Mouse (Mus musculus) kidney, embryonic 14.5 days (tissue): ENCODE measurements at regions not wholly inside any gene's neighbourhood (a gene's known extent, or its start where the extent isn't known, plus 50 kb on each side); places are given as distances from the start of the nearest gene placed in this dataset.

Experiments used
- ATAC-seq: fragments of 200-750 bp; cut with Nextera tagmentation; 2 replicates; pipeline ENCODE4 v1.8.0; 2017; ENCODE audit warnings: moderate number of reproducible peaks, mild to moderate bottlenecking, moderate TSS enrichment, moderate library complexity; ENCODE audit not compliant: low FRiP score, low TSS enrichment
- H3K27ac ChIP-seq: fragments of 300-500 bp; sonication (generic); 2 replicates; pipeline ENCODE4 v1.5.1; 2014; ENCODE audit warnings: low read depth, mild to moderate bottlenecking, low read length, moderate library complexity, mixed read lengths
- H3K27me3 ChIP-seq: fragments of 300-500 bp; sonication (generic); 2 replicates; pipeline ENCODE4 v1.6.1; 2014; ENCODE audit warnings: mild to moderate bottlenecking, low read length; ENCODE audit not compliant: control insufficient read depth, insufficient read depth
- H3K36me3 ChIP-seq: fragments of 300-500 bp; sonication (generic); 2 replicates; pipeline ENCODE4 v1.6.1; 2014; ENCODE audit warnings: low read length, mixed read lengths; ENCODE audit not compliant: control insufficient read depth, insufficient read depth
- H3K4me1 ChIP-seq: fragments of 300-500 bp; sonication (generic); 2 replicates; pipeline ENCODE4 v1.6.1; 2014; ENCODE audit warnings: low read length, mixed read lengths; ENCODE audit not compliant: control insufficient read depth, insufficient read depth
- H3K4me2 ChIP-seq: fragments of 300-500 bp; sonication (generic); replicated peaks from 2 replicates; pipeline ENCODE4 v1.6.1; 2014; ENCODE audit warnings: low read depth, mild to moderate bottlenecking, low read length
- H3K4me3 ChIP-seq: fragments of 300-500 bp; sonication (generic); 2 replicates; pipeline ENCODE4 v1.5.1; 2014; ENCODE audit warnings: mild to moderate bottlenecking, low read length
- H3K9ac ChIP-seq: fragments of 300-500 bp; sonication (generic); 2 replicates; pipeline ENCODE4 v1.6.1; 2014; ENCODE audit warnings: low read depth, mild to moderate bottlenecking, low read length, moderate library complexity
- H3K9me3 ChIP-seq: fragments of 300-500 bp; sonication (generic); 2 replicates; pipeline ENCODE4 v1.6.1; 2016; ENCODE audit warnings: low read length; ENCODE audit not compliant: control insufficient read depth
- WGBS: fragments of 180-500 bp; shearing (Covaris S2); extraction: QIAGEN DNeasy Blood & Tissue Kit; methylation state at CpG from one replicate; pipeline ENCODE4 v1.1.7; 2014; 5-methylcytosine and 5-hydroxymethylcytosine counted together

DNA sequence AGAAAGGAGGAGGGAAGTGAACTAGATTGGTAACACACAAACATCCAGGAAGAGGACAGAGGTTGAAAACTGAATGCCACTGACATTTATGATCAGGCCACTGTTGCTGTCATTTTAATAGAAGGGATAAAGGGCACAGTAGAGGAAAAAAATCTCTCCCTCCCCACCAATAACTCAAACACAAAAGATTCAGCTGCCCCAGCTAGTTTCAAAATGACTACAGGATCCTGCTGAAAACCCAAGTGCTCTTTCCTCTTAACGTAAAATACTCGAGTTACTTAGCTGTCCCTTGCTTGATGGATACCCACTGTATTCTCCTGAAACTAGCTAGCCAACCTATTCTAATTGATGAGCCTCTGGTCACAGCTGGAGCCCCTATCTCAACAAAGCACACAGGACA is 211.7 kb downstream of the Rps29 start:
- no peak overlapping the region for H3K9ac ChIP-seq
- no peaks in the 10 kb centered on the region for H3K4me1 ChIP-seq
- no peaks in the 10 kb centered on the region for H3K9me3 ChIP-seq
- H3K27ac ChIP-seq: no peak overlapping the region
- ATAC-seq: no peak
- H3K36me3 ChIP-seq: no peaks in the 10 kb centered on the region
- H3K4me2 ChIP-seq: no peak overlapping the region
- no peak overlapping the region for H3K4me3 ChIP-seq
- no peaks in the 10 kb centered on the region for H3K27me3 ChIP-seq
- WGBS: 44% methylated on average over 2 of the region's 2 CpGs

DNA sequence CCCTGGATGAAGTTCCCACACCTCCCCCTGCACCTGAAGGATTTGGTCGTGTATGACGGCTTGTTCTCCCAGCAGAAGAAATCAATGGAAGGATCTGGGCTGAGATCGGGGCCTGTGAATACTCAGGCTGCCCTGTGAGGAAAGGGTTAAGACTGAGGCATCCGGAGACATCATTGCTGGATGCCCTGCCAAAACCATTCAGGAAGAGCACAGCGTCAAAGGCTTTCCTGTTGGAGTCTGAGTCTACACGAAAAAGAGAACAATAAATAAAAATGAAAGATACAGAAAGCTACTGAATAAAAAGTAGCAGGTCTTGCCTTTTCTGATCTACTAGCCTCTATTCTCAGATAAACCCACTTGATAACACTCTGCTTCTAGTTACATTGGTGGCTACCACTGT is 248.4 kb downstream of the Rps29 start:
- ATAC-seq: no peak
- 37% methylated on average over 6 of the region's 6 CpGs for WGBS
- Histone ChIP-seq H3K4me2 (no peak overlapping the region), H3K9ac (no peak overlapping the region), H3K27ac (no peak overlapping the region), H3K36me3 (no peaks in the 10 kb centered on the region), H3K9me3 (no peaks in the 10 kb centered on the region), H3K4me1 (no peaks in the 10 kb centered on the region), H3K4me3 (no peak overlapping the region), H3K27me3 (no peaks in the 10 kb centered on the region)

DNA sequence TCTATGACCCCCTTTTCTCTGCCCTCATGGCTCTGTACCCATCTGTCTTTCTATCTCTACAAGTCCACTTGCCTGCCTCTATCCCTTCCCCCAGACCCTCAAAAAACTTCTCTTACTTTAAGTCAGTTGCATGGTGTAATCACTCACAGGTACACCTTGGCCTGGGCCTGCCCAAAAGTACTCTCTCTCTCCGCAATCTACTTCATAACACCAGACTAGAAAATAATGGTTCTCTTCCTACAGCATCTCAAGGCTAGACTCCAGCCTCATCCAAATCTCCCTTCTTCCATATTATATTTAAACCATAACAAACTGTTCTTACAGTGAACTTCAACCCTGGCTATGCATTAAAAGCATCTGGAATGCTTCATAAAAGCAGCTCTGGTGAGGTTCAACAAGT is 254.2 kb downstream of the Rps29 start:
- Histone ChIP-seq H3K9ac (no peak overlapping the region), H3K36me3 (no peaks in the 10 kb centered on the region), H3K4me2 (no peak overlapping the region), H3K9me3 (no peaks in the 10 kb centered on the region), H3K4me3 (no peak overlapping the region), H3K27me3 (no peaks in the 10 kb centered on the region), H3K27ac (no peak overlapping the region), H3K4me1 (no peaks in the 10 kb centered on the region)
- 94% methylated on average over 1 of the region's 1 CpGs for WGBS
- no peak for ATAC-seq

DNA sequence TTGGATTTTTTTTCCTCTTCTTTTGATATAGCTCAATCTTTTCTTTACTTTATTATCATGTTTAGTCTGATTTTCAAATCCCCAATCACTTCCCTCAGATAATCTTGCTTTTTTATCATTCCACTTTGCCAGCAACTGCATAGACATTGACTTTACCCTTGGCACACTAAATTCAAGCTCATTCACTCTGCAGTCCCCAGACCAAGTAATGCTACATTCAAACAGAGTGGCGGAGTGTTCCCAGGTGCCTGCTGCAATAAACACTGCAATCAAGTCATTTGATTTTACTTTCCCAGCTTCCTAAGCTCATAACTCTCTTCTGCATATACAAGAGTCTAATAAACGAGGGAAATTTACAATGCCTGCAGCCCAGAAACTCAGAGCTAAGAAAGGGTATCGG is 269.8 kb downstream of the Rps29 start:
- Histone ChIP-seq H3K36me3 (no peaks in the 10 kb centered on the region), H3K27ac (no peak overlapping the region), H3K9me3 (no peaks in the 10 kb centered on the region), H3K4me1 (no peaks in the 10 kb centered on the region), H3K4me3 (no peak overlapping the region), H3K27me3 (no peaks in the 10 kb centered on the region), H3K4me2 (no peak overlapping the region), H3K9ac (no peak overlapping the region)
- ATAC-seq: no peak
- 65% methylated on average over 3 of the region's 3 CpGs for WGBS

DNA sequence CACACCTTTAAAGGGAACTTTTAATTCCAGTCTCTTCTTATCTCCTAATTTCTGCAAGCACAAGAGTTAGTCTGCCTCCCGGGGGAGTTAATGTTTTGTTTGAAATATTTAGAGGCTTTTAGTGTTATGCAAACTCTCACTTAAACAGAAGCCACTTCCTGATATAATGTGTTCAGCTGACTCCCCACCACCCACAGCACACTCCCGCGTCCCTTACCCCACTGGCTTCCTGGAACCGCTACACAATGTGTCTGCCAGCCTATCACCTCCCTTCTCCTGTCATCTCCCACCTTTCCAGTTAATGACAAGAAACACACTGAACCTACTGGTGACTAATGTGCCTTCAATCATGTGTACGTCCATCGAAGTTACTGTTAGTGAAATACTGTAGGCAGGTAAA is 276.5 kb downstream of the Rps29 start:
- Histone ChIP-seq H3K9me3 (no peaks in the 10 kb centered on the region), H3K4me3 (no peak overlapping the region), H3K27ac (no peak overlapping the region), H3K27me3 (no peaks in the 10 kb centered on the region), H3K4me1 (no peaks in the 10 kb centered on the region), H3K36me3 (no peaks in the 10 kb centered on the region), H3K9ac (no peak overlapping the region), H3K4me2 (no peak overlapping the region)
- no peak for ATAC-seq
- WGBS: 67% methylated on average over 6 of the region's 6 CpGs

DNA sequence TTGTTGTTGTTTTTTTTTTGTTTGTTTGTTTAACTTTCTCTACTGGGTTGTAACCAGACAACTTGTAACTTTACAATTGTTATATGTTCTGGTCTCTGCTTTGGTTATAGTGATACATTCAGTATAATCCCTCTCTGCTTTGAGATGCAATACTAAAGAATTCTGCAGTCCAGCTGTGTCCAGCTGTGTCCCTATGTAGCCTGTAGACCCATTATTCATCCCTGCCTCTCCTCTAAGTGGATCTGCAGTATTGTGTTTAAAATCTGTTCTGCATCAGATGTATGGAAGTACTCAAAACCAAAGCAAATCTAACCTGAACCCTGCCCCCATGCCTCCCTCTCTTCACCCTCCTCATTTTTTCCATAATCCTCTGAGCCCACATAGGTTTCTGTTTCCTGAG is 279.6 kb downstream of the Rps29 start:
- Histone ChIP-seq H3K36me3 (no peaks in the 10 kb centered on the region), H3K4me1 (no peaks in the 10 kb centered on the region), H3K9me3 (no peaks in the 10 kb centered on the region), H3K27ac (no peak overlapping the region), H3K27me3 (no peaks in the 10 kb centered on the region), H3K4me3 (no peak overlapping the region), H3K9ac (no peak overlapping the region), H3K4me2 (no peak overlapping the region)
- ATAC-seq: no peak

DNA sequence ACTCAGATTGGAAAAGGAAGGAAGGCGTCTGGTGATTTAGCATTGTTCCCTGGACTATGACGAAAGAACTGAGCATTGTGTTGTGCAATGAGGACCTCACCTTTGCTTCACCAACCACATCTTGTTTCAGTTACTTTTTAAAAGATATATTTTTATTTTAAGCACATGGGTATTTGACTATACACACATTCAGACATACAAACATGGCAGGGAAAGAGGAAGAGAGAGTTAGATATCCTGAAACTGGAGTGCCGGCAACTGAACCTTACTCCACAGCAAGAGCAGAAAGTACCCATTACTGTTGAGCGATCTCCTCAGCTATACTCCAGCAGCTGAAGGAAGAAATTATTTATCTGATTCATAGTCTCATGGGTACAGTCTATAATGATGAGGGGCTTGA is 287.7 kb downstream of the Rps29 start:
- Histone ChIP-seq H3K27me3 (no peaks in the 10 kb centered on the region), H3K36me3 (no peaks in the 10 kb centered on the region), H3K9me3 (no peaks in the 10 kb centered on the region), H3K4me3 (no peak overlapping the region), H3K4me2 (no peak overlapping the region), H3K27ac (no peak overlapping the region), H3K9ac (no peak overlapping the region), H3K4me1 (no peaks in the 10 kb centered on the region)
- 93% methylated on average over 4 of the region's 4 CpGs for WGBS
- no peak for ATAC-seq

DNA sequence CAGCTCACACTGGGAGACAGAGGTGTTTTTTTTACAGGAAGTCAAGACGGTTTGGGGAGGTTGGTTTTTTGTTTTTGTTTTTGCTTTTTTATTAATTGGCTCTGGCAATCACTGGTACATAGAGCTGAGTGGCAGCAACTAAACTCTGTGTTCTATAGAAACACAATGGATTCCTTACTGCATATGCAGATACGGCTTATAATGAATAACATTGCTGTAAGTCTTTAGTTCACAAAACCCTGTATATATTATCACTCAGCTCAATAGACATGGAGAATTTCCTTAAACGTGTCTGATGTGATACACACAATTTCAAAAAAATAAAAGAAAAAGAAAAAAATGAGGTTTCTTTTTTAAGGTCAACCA is 296.0 kb downstream of the Rps29 start:
- no peak overlapping the region for H3K9ac ChIP-seq

DNA sequence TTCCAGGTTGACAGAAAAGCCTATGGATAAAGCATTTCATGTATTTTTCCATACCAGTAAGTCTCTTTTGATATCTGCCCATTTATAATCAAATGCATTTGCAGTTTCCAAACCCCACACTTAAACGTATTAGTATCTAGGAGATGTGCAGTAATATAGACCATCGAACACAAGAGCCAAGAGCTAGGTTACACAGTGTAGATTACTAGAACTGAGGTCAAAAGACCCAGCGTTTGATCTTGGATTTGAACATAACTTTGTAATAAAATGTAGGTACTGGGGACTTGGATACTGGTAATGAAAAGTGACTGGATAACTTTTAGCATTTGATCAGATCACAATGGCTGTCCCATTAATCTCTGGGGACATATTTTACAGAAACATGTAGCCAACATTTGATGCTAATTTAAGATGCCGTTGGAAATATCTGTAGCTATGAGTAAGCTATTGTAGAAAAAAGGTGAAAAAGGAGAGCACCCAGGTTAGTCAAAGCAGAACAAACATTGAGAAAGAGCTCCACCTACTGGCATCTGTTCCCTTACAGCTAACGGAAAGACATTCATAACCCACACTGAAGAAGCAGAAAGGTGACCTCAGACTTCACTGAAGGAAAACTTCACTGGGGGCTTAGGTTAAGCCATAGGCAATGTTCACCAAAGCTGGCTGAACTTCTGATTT is 296.5 kb downstream of the Rps29 start:
- H3K4me2 ChIP-seq: no peak overlapping the region
- 50% methylated on average over 5 of the region's 5 CpGs for WGBS
- H3K4me1 ChIP-seq: no peaks in the 10 kb centered on the region
- H3K9me3 ChIP-seq: no peaks in the 10 kb centered on the region
- H3K4me3 ChIP-seq: no peak overlapping the region
- H3K9ac ChIP-seq: no peak overlapping the region
- no peaks in the 10 kb centered on the region for H3K27me3 ChIP-seq
- H3K36me3 ChIP-seq: no peaks in the 10 kb centered on the region
- ATAC-seq: 0 out of 2 replicates have a peak, but pooled peaks have one; percentile 57
- H3K27ac ChIP-seq: no peak overlapping the region

More for the DNA sequence above, 296.0 kb downstream of the Rps29 start:
- Histone ChIP-seq H3K36me3 (no peaks in the 10 kb centered on the region), H3K9me3 (no peaks in the 10 kb centered on the region), H3K27me3 (no peaks in the 10 kb centered on the region), H3K4me3 (no peak overlapping the region), H3K27ac (no peak overlapping the region), H3K4me2 (no peak overlapping the region), H3K4me1 (no peaks in the 10 kb centered on the region)
- no peak for ATAC-seq
- WGBS: 80% methylated on average over 3 of the region's 3 CpGs
